Mouse (Mus musculus) frontal cortex, adult (tissue): Measurements from ENCODE around the gene Mettl26.
"Not testable (repeated sequence)": the region's sequence is repeated elsewhere in the genome, so short reads cannot be mapped to it uniquely, and the experiment has no call there.

Source experiments
- ATAC-seq: cut with Nextera tagmentation; 2 replicates; pipeline ENCODE4 v1.9.2; 2017; ENCODE audit warnings: mild to moderate bottlenecking, moderate library complexity, mixed read lengths; ENCODE audit not compliant: low TSS enrichment

Gene Mettl26

DNA sequence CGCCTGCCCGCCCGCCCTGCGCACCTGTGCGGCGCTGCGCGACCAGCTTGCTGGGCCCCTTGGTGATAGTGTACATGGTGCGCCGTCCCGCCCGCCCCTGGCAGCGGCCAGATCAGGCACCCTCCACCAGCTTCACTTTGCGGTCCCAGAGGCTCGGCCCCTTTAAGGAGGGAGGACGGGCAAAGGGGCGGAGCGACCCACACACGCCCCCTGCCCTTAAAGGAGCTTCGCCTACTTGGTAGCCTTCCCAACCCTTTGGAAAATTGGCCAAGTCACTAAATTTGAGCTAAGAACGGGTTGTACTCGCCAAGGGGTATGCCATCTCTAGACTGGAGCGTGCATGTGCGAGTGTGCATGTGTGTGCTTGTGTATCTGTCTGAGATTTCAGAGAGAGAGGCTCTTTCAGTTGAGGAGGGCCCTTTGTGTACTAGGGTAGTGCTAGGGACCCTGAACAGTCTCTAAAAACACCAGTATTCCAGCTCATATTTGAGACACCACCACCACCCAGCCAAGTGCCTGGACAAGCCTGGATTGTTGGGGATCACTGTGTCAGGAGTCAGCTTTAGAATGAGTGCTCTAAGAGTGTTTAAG, 6.2 kb upstream of the Mettl26 start, which contains the start of gene Mcrip2:
Mcrip2 (minus strand) TSS at position 164 of the 591 bp plus-strand sequence.
- ATAC-seq = peak; percentile 86

DNA sequence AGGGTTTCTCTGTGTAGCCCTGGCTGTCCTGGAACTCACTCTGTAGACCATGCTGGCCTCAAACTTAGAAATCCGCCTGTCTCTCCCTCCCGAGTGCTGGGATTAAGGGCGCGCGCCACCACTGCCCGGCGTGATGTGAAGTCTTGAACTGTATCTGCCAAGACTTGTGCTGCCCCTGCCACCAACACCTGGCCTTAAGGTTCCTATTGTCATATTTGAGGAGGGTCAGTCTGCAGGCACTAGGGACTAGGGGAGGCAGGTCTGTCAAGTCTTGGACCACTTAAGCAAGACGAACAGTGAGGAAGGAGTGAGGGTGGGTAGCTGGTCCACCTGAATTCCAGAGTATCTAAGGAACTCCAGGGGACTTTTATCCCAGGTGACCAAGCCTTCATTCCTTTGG, 5.4 kb upstream of the Mettl26 start:
- no peak for ATAC-seq

DNA sequence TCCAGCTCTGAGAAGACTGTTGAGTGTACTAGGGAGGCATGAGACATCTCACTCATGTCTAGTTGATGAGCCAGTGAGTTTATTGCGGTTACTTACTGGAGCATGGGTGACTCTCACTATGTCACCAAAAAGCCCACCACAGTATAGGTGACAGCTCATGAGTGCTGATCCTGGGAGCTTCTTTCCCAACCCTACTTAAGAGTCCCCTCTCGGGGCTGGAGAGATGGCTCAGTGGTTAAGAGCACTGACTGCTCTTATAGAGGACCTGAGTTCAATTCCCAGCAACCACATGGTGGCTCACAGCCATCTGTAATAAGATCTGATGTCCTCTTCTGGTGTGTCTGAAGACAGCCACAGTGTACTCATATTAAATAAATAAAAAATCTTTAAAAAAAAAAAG, 4.9 kb upstream of the Mettl26 start:
- ATAC-seq = no peak

DNA sequence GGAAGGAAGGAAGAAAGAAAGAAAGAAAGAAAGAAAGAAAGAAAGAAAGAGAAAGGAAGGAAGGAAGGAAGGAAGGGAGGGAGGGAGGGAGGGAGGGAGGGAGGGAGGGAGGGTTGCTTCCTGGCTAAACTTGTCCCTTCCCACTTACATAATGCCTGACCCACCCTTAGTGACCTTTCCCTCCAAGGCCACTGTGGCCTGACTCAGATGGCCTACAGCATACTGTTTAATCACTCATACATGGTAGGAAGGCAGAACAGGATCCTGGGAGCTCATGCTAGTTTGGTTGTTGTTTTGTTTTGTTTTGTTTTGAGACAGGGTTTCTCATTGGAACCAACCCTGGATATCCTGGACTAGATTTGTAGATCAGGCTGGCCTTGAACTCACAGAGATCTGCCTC, 3.3 kb upstream of the Mettl26 start:
- ATAC-seq = not testable (repeated sequence)

DNA sequence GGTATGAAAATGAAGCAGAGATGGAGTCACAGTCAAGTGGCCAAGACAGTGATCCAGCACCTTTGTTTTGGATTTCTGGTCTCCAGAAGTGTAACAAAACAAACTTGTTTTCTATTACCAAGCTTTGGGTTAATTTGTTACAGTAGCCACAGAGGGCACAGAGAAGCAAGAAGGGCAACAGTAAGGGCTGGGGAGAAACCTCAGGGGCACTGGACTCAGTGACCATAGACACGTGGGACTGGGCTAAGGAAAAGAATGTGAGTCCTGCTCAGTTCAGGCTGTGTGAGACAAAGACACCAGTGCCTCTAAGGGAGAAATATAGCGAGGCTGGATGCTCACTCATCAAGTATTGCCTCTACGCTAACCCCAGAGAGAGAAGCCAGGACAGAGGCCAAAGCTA, 2.2 kb upstream of the Mettl26 start:
- no peak for ATAC-seq

DNA sequence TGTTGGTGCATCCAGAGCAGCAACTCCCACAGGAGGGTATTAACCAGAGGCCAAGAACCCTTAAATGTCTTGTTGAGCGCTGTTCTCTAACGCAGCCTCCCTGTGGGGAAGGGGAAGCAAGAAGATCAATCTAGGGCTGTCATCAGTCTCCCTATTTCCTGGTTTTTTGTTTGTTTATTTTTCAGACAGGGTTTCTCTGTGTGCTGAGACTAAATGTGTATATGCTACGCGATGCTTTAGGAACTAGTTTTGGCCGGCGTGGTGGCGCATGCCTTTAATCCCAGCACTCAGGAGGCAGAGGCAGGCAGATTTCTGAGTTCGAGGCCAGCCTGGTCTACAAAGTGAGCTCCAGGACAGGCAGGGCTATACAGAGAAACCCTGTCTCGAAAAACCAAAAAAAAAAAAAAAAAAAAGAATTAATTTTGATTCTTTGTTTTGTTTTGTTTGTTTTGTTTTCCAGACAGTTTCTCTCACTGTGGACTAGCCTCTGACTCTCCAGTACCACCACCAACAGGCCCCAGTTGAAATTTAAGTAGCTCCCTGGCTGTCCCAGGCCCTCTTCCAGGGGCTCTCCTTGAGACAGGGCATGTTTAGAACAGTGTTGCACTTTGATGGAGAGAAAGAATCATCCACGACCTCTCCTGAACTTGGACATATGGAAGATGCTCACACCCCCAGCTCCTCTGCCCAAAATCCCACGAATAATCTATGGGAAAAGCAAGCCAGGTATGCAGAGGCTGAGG, 1.3 kb upstream of the Mettl26 start:
- no peak for ATAC-seq

DNA sequence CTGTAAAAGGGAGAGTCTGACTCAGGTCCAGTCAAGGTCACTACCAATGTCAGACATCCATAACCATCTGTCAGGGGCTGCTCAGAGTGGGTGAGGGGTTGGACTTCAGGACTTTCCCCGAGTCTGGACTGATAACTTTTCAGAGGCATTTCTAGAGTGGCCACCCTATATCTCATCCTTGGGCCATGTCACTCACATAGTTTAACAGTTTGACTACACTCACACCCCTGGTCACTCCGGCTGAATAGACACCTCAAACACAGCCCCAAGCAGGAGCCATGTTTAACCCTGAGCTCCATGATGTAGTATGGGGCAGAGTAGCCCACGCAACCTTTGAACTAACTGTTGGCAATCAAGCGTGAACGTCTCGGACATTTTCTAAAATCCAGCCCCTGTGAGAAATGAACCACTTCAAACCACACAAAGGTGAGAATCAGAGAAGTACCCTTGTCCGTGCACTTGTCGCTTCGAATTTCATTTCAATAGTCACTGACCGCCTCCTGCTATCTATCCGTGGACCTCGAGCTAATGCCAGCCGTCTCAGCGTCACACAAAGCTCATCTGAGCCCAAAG, 640 bp upstream of the Mettl26 start:
- no peak for ATAC-seq

DNA sequence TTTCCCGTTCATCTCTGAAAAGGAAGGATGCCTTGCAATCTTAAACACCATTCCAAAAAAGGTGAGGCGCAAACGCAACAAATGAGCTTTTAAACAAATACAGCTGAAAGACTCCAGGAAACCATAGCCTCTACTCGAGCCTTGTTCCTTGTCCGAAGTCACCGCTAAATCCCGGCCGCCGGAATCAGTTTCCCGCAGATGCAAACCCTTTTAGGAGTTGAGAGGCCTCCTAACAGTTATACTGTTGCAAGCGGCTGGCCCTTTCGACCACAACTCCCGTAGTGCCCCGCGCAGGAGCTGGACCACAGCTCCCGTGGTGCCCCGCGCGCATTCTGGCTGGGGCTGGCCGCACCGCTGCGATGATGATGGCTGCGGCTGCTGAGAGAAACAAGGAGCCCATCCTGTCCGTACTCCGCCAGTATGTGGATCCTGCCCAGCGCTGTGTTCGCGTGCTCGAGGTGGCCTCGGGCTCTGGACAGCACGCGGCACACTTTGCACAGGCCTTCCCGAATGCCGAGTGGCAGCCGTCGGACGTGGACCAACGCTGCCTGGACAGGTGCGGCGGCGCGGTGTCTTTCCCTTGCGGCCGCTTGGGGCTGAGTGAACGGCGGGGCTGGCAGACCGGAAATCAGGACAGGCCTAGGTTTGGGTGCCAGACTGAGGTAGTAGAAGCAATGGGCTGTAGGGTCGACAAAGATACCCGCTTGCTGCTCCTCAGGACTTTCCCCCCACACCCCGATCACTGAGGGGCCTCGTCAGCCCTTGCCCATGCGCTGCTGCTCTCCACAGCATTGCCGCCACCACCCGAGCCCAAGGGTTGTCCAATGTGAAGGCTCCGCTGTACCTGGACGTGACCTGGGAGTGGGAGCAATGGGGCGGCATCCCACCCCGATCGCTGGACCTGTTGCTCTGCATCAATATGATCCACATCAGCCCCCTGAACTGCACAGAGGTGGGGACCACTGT, 580 bp downstream of the Mettl26 start:
- ATAC-seq = peak; percentile 84

DNA sequence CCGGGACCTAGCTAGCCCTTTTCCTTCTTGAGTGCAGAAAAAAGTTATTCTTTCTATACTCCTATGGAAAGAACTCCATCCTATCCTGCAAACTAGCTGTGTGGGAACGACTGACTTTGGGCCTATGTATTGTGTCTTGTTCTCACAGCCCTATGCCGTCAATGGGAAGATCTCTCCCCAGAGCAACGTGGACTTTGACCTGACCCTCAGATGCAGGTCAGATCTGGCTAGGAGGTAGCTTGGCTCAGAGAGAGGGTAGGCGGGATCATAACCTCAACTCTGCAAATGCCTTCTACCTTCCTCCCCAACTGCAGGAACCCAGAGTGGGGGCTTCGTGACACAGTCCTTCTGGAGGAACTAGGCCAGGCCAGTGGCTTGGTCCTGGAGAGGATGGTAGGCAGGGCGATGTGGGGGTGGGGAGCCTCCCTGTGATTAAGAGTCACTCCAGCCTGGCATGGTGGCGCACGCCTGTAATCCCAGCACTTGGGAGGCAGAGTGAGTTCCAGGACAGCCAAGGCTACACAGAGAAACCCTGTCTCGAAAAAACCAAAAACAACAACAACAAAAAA, 1.6 kb downstream of the Mettl26 start:
- no peak for ATAC-seq

DNA sequence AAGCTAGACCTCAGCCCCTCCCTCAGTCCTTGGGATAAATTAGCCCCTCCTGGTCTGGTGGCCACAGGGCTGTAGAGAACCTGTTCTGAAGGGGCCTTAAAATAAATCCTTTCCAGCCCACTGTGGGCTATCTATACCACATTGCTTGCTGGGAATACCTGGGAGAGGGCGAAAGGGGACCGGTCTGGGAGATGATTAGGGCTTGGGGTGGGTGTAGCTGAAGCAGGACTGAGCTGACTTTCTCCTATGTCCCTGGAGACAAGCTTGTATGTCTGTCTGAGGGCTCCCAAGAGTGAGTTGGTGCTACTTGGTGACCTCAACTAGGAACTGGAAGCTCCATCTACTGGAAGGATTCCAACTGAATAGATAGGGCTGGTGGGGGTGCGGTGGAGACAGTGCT, 2.2 kb downstream of the Mettl26 start:
- ATAC-seq = no peak

DNA sequence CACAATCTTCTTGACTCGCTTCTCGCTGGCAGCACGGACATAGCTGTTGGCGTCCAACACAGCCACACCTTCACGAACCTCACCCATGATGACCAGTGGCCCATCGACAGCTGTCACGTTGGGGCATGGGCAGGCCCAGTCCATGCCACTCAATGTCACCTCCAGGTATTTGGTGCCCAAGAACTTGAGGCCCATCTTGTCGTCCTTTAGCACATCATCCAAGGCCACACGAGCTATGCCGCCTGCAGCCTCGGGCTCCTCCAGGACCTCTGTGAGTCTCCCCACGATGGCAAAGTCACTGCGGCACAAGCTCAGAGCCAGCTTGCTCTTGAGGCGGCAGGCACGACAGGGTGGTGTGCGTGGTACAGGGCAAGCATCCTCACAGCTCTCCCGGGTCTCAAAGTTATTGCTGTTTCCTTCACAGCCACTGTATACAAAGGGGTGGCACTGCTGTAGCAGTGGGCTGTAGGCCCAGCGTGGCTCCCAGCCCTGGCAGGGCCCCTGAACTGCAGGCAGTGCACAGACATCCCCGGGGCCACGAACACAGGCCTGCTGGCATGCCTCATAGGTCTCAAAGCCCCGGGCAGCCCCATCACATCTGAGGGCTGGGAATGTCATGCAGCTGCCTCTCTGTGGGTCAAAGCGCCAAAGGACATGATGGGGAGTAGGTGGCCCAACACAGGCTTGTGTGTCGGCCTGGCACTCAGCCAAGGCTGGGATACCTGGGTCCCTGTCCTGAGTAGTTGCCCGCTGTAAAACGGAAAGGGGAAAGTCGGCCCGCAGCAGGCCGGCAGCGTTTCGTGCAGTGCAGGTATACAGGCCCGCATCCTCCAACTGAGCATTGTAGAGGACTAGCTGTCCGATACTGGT, 3.1 kb downstream of the Mettl26 start:
- ATAC-seq = no peak

DNA sequence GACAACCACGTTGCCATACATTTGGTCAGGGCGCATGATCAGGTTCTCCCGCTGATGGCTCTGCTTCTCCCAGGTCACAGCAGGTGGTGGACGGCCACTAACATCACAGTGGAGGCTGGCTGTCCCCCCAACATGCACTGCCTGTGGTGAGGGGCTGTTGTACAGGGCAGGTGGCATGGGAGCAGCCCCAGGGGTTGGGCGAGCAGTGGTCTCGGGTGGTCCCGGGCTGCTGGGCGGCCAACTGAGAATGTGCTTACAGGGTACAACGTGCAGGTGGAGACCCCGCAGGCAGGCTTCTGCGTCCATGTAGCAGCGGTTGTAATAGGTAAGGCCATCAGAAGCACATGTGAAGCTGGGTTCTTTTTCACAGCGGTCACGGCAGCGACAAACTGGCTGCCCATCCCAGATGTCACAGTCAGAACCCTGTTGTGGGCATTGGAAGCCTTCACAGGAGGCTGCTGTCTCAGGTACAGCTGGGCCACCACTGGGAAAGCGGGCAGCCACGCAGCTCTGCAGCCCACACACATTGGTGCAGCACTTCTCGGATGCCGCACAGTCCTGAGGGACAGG, 3.8 kb downstream of the Mettl26 start:
- ATAC-seq = no peak

DNA sequence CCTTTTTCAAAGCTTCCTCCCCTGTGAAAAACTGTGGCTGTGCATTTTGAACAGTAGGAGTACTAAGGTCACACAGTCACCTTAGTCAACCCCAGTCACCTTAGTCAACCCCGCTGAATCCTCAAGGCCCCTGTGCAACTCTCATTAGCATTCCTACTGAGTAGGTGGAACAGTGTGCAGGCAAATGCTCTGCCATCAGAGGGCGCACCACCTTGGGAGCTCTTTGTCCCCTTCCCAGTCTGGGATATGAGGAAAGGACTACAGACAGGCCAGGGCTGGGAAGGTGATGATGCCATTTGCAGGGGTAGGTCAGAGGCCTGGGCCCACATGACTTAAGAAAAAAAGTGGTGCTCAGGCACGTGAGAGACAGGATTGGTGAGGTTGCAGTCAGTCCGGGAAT, 4.4 kb downstream of the Mettl26 start:
- ATAC-seq = no peak

DNA sequence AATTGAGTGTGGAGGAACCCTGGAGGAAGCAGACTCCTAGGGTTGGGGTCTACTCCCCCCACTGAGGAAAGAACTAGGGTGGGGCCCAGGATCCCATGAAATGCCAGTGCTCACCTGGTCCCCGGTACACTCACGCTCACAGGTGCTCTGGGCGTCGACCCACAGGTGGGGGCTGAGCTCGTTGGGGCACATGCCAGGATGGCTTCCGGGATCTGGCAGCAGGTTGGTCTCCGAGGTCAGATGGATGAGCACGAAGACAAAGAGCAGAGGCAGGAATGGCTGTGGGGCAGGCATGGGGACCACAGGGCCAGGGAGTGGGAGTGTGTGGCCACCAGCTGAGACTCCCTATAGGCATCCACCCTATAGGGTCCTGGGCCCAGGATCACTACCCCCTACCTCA, 4.9 kb downstream of the Mettl26 start:
- ATAC-seq = no peak

DNA sequence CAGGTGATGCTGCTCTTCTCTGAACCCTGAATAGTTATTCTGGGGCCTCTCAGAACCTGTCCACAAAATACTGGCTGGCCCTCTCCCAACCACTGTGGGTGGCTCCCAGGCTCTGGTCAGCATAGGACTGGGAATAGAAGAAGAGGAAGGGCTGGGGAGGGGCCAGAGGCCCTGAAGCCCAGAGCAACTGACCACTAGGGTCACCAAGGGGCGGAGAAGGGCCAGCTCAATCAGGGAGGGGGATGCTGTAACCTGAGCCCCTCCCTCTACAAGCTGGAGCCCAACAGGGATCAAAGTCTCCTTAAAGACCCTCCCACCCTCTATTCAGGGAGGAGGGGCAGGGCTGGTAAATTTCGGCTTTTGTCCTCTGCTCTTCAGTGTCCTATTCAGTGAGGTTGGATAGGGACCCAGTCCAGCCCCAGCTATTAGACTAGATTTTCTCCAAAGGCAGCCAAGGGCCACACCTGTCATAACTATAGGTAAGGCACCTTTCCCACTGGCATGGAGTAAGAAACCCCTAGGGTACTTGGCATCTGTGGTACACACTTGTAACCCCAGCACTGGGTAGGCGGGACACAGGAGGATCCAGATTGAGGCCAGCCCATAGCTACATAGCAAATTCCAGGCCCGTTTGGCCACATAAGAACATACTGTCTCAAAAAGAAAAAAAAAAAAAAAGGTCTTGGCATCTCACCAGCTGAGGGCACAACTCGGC, 5.5 kb downstream of the Mettl26 start, which contains the start of gene Wfikkn1:
Wfikkn1 (minus strand) TSS at position 663 of the 715 bp plus-strand sequence.
- ATAC-seq = no peak

DNA sequence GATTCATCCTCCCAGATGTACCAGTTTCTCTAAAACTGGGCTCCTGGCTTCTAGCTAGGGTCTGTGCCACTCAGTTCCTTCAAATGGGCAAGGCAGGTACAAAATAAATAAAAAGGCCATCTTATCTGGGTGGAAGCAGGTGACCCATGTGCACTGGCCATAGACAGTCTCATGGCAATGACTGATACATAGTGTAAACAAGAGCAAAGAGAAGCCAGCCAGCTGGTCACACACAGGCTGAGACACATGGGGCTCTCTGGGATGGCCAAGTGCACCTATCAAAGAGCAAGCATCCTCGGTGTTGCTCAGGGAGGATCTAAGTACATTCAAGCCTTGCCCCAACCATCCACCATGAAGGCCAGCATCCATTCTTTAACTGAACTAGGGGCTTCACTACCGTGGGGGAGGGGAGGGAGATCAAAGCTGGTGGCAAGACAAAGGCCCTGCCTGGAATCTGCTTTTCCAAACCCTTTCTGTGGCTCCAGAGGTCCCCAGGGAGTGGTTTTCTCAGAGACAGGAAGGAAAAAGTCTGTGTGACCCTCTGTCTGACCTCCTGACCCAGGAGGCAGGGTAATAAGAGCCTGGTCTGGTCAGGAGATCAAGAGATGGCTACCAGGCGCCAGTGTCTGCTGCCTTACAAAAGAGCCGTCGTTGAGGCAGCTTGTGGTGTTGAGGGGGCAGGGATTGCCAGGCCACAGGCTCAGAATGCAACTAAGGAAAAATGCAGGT, 6.2 kb downstream of the Mettl26 start:
- ATAC-seq = no peak

DNA sequence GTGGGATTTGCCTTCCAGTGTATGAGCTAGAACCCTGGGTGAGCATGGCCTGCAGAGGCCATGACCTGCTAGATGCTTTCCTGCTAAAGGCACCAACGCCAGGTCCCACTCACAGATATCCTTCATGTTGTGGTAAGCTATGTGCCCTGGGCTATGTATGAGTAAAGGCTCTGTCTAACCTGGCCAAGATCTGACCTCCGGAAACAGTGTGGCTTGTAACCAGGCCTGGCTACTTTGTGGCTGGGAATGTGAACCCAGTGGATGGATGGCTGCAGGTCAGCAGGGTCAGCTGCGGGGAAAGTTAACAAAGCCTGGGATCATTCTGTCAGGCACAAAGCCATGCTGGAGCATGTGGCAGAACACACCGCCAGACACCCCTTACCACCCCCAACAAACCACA, 6.8 kb downstream of the Mettl26 start:
- no peak for ATAC-seq

DNA sequence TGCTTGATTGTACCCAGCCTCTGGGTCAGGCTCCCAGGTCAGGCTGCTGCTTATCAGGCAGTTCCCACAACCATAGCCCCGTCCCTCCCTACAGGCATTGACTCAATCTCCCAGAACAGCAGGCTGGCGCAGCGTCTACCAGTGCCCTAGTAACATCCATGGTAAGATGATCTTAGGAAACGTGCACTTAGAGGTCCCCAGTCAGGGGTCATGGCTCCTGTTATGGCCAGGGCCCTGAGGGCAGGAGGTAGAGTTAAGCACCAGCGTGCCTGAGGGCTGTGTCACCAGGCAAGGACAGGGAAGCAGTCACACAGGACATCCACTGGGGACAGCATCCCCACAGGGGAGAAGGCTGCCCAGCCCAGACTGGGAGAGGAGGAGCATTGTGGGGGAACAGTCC, 7.4 kb downstream of the Mettl26 start:
- ATAC-seq = no peak

DNA sequence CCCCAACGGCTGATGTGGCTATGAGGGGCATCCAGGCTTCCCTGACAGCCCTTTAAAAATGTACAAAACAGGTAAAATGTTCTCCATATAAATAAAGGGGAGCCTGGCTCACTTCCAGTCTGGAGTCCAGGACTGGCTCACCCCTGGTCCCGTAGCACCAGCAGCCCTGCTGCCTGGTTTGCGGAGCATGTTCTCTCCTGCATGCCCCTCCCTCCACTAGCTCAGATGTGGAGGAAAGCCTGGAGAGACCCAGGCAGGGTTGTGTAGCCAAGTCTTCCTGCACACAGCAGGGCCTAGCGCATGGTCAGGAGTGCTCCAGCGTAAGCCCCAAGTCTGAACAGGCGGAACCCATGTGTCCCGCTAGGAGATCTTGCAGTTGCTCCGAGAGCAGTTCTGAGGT, 8.4 kb downstream of the Mettl26 start:
- no peak for ATAC-seq
